Mouse (Mus musculus) embryonic fibroblast, embryonic 13.5 days (primary cell): ENCODE measurements around the gene Ahdc1.

ENCODE experiments used
- CTCF ChIP-seq: IDR thresholded peaks from 2 replicates; pipeline ENCODE4 v1.5.1; 2011; ENCODE audit warnings: mild to moderate bottlenecking, control low read depth, low read length, moderate library complexity, borderline replicate concordance; ENCODE audit not compliant: insufficient read depth
- POLR2A ChIP-seq: IDR thresholded peaks from 2 replicates; pipeline ENCODE4 v1.6.1; 2011; ENCODE audit warnings: low read depth, mild to moderate bottlenecking, control low read depth, low read length, moderate library complexity

DNA sequence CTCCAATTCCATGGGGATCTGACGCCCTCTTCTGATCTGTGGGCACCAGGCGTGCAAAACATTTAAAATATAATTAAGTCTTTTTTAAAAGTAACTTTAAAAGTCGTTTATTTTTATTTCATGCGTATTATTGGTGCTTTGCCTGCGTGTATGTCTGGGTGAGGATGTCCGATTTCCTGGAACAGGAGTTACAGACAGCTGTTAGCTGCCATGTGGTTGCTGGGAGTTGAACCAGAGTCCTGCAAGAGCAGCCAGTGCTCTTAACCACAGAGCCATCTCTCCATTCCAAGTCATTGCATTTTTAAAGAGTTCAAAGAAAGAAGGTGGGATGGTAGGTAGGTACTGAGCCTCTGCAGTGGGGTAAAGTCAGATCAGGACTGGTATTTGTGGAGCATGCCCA is 43.5 kb downstream of the Ahdc1 start:
- no peak for TF ChIP-seq POLR2A
- no peak for TF ChIP-seq CTCF
